Mouse (Mus musculus): ENCODE data around the gene Zap70. TPM values are rescaled to one million over a fixed set of nuclear protein-coding genes. Genes with fewer than 3 reads are reported as not detected.

Zap70 gene
- under 1 TPM; 0.22 to 0.77 (median 0.55) TPM for total RNA-seq (2022)

GRCm38 (mm10) chr1:36761568-36761967 is at the start of gene Zap70:
Gene Zap70 (plus strand): TSS chr1:36761798.
- DNase-seq: no peak

GRCm38 (mm10) chr1:36714311-36714710 is 47.3 kb upstream of the Zap70 start, which contains the start of gene Actr1b:
Gene Actr1b (minus strand): TSS chr1:36714422.
- no peak for DNase-seq

- no peak for DNase-seq
Observed at GRCm38 (mm10) chr1:36718786-36719185, 42.8 kb upstream of the Zap70 start.

DNA sequence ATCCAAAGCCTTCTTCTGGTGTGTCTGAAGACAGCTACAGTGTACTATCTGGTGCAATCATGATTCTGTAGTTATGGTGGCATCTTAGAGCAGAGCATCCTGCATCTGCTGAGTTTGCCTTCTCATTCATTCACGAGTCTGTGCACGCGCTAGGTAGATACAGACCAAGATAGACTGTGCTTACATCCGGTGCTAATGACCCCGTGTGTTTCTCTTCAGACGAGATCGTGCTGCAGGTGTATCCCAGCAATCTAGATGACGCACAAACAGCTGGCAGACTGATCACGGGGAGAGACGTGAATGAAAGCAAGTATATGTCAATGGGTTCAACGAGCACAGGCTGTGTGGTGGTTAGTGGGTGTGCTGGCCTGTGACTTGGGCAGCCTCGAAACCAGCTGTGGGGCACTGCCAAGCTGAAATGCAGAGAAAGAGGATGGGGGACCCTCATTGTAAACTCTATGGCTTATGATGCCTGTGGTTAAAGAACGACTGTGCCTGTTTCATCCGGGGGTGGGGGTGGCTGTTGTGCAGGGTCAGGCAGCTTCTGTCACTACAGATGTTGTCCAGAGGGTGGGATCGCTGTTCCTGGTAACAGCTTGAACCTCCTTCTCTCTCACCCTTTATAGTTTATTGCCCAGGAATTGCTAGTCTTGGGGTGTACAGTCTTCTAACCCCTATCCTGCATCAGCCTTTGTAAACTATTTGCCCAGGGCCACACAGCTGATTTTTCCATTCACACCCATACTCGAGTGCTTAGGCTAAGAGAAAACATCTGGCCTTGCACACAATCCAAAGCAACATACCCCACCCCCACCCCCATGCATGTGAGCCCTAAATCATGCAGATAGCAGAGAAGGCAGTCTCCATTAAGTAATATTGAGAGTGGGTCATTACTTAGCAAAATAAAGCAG is 38.2 kb upstream of the Zap70 start:
- DNase-seq: no peak

GRCm38 (mm10) chr1:36724057-36724431 is 37.6 kb upstream of the Zap70 start:
- DNase-seq: no peak

- DNase-seq: peak; percentile 49
Observed at GRCm38 (mm10) chr1:36737300-36737699, 24.3 kb upstream of the Zap70 start.

GRCm38 (mm10) chr1:36739231-36739630 is 22.4 kb upstream of the Zap70 start:
- DNase-seq: no peak

DNA sequence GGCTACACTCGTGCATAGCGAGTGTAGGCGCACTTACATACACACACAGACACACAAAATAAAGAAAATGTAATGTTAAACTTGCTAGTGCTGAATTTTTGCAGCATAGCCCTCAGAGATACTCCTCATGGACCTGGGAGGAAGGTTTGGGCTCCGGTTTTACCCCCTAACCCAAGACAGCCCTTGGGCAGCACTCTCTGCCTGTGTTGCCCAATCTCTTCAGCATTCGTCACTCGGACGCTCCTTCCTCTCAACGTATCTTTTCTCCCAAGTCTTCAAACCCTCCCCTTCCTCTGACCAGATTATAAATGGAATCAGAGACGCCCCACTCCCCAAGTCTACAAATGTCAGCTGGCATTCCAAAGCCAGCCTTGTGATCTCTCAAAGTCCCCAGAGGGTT is 18.6 kb upstream of the Zap70 start:
- no peak for DNase-seq

DNA sequence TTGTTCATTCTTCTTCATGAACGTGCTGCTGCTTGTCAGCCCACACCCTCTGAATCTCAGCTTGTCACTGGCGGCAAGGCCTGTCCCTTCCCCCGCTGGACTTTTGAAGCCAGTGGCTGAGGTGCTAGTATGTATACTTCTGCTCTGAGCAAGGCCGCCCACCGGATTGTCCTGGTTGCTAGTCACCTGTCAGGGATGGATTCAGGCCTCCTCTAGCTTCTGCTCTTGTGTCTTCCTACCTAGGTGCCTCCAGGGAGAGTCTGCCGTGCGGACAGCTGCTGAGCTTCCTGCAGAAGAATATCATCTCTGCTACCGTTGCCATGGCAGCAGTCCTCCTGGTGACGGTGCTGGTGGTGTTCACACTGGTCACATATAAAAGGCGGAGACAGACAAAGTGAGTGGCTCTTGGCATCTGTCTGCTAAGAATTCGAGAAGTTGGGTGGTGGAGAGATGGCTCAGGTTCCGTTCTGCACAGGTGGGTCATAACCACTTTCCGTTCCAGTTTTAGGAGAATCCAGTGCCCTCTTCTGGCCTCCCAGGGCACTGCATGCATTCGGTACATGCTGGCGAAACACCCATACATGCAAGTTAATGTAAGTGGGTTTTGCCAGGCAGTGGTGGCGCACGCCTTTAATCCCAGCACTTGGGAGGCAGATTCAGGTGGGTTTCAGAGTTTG is 17.2 kb upstream of the Zap70 start:
- peak; percentile 31 for DNase-seq

GRCm38 (mm10) chr1:36745661-36746060 is 15.9 kb upstream of the Zap70 start:
- no peak for DNase-seq

DNA sequence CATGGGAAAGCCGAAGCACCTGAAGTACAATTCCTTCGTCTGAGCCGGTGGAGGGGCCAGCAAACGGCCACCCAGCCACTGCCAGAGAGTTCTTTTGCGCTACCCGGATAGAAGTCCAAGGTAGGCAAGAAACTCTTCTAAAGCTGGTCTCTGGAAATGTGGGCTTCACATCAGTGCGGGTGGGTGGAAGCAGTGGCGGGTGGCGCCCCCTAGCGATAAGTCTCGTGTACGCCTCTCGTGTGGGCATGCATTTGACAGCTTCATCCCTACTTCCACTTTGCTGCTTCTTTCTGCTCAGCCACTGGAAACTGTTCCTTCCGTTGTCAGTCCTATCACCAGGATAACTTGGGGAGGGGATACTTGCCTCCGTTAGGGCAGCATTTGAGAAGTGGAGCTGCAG is 15.1 kb upstream of the Zap70 start:
- no peak for DNase-seq

DNA sequence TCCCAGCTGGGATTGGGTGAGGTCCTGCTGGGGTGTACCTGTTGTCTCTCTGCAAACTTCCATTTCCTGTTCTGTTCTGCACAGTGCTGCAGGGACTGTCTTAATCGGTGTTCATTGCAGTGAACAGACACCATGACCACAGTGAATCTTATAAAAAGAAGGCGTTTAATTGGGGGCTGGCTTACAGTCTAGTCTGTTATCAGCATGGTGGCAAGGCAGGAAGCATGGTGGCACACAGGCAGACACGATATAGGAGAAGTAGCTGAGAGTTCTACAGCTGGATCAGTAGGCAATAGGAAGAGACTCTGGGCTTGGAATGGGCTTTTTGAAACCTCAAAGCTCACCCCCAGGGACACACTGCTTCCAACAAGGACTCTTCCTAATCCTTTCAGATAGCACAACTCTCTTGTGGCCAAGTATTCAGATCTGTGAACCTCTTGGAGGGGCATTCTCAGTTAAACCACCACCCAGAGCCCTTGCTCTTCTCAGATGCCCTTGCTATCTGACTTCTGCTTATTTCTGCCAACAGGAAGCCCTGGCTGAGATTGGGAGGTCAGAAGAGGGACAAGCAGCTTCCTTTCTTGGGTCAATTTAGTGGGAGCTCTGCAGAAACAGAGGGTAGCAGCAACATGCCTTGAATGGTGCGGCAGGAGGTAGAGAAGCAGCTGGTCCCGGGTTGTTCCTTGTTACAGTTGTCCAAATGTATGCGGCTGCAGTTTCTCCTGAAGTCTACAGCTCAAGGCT is 7.5 kb upstream of the Zap70 start:
- no peak for DNase-seq

GRCm38 (mm10) chr1:36758553-36758952 is 3.0 kb upstream of the Zap70 start:
- no peak for DNase-seq

DNA sequence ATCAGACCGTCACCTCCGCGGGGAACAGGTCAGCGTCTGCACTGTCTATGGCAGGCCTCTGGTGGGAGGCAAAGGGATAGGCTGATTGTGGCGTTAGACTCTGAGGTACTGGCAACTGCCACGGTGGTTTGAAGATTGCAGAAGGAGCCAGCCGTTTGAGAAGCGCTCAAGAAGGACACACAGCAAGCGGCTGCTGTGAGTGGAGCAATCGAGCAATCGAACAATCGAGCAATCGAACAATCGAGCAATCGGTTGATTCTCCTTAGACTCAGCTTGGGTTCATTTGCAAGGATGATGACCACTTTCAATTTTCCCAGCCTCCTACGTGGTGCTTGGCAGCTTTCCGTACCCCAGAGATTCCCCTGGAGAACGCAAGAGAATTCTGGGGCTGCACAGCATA is 2.5 kb upstream of the Zap70 start:
- no peak for DNase-seq

DNA sequence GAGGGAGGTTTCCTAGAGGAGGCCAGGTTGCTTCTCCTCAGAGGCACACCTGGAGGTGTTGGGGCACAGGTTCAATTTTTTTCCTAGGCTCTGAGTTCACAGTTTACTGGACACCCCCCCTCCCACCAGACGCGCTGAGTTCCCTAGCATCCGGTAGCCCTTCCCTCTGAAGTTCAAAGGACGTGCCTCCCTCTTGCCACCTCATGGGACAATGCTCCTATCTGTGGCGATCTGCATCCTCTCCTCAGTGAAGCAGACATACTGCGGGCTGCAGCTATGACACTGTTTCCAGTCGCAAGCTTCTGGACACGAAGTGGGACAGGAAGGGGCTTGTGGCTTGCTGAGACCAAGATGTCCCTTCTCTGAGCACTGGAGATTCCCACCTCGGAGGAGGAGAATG is 1.2 kb upstream of the Zap70 start:
- no peak for DNase-seq

DNA sequence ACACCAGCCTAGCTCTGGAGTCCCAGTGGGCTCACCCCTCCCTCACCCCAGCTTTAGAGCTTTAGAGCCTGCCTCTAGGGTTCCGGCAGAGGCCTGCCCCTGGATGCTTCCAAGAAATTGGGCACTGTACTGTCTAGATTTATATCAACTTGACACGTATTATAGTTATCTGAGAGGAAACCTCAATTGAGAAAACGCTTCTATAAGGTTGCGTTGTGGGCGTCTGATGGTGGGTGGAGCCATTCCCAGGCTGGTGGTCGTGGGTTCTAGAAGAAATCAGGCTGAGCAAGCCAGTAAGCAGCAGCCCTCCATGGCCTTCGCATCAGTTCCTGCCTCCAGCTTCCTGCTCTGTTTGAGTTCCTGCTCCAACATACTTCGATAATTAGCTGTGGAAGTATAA is 537 bp upstream of the Zap70 start:
- DNase-seq: no peak

- no peak for DNase-seq
Observed at GRCm38 (mm10) chr1:36766431-36767205, 5.0 kb downstream of the Zap70 start.

DNA sequence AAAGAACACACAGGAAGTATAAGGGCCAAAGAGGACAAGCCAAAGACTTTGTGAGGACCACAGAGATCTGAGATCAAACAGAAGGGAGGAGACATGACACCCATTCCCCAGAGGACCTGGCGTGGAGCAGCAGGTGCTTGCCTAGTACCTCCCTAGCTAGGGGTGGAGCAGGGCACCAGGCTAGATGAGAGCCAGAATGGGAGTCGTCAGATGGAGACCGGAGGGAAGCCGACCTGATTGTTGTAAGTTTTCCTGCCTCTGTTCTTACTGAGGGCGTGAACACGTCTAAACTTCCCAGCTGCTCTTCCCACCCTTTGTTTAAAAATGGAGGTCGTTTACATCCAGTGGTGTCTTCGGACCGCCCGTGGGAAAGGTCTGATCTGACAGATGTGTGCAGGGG is 5.7 kb downstream of the Zap70 start:
- DNase-seq: no peak

- DNase-seq: no peak
Observed at GRCm38 (mm10) chr1:36768786-36769185, 7.2 kb downstream of the Zap70 start.

GRCm38 (mm10) chr1:36769951-36770350 is 8.4 kb downstream of the Zap70 start:
- no peak for DNase-seq

DNA sequence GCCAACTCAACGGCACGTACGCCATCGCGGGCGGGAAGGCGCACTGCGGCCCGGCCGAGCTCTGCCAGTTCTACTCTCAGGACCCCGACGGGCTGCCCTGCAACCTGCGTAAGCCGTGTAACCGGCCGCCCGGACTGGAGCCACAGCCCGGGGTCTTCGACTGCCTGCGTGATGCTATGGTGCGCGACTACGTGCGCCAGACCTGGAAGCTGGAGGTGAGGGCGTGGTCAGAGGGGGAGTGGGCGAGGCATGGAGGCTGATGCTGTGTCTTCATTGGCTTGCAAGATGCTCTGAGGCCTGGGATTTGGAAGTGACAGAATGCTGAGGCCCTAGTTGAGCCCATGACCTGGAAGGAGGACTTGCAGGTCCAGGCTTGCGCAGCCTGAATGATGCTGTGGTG is 9.4 kb downstream of the Zap70 start:
- no peak for DNase-seq

DNA sequence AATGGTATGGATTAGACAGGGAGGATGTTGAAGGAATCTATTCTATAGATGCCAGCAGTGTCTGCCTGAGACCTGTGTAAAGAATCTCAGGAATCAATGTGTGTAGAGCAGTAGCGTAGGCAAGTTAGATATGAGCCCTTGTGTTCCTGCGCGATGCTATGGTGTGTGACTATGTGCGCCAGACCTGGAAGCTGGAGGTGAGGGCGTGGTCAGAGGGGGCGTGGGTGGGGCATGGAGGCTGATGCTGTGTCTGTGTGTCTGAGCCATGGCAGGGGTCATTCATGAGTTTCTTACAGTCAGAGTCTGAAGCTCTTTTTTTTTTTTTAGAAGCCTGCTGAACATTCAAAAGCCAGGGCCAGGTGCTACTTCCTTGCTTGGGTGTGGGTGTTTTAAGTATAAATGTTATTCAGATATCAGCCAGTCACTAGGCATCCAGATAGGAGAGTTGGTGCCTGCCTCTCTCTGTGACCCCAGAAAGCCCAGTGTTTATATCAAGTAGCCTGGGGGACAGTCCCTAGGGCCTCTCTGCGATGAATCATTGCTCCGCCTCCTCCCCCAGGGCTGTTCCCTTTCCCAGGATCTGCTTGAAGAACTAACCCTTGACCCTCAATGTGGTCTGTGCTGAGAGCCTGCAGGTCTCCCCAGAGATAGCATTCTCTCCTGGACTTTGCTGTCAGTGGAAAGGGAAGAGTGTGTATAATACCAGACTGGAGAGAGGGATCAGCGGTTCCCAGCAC is 10.8 kb downstream of the Zap70 start:
- DNase-seq: no peak
